Mouse (Mus musculus) ES-E14 (cell line): ENCODE data around the gene Zmynd11.

Experiments
- CHD2 ChIP-seq: IDR thresholded peaks from 2 replicates; pipeline ENCODE4 v1.6.1; 2014; ENCODE audit warnings: mild to moderate bottlenecking, low read depth, low read length, inconsistent platforms
- MAFK ChIP-seq: IDR thresholded peaks from 2 replicates; pipeline ENCODE4 v1.6.1; 2014; ENCODE audit warnings: mild to moderate bottlenecking, low read depth, low read length, inconsistent platforms; ENCODE audit not compliant: insufficient read depth

DNA sequence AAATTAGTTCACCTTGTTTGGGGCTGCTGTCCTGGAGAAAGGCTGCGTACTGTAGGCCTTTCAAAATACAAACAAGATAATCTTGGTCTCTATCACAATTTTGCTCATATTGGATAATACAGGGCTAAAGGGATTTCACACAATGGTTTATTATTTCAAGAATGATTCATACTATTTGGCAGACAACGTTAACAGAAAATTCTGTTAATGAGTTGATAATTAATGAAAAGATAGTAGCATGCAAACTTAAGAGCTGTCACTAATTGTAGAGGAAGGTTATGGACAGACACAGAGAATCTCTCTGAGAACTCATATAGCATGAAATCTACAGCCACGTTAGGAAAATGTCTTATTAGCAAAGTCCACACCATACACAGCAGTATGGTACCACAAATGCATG lies 52.2 kb downstream of the Zmynd11 start:
- TF ChIP-seq MAFK (no peak), CHD2 (no peak)
